Mouse (Mus musculus): ENCODE results near the gene Sugp1.
"Not testable (repeated sequence)": the region's sequence is repeated elsewhere in the genome, so short reads cannot be mapped to it uniquely, and the experiment has no call there.

Sugp1 gene

GRCm38 (mm10) chr8:70043996-70044395, 1.4 kb downstream of the Sugp1 start:
- DNase-seq (ENCODE audit: low spot score): no peak

- DNase-seq (ENCODE audit: low spot score): no peak
Measured at GRCm38 (mm10) chr8:70049662-70050061, 7.0 kb downstream of the Sugp1 start.

- DNase-seq (ENCODE audit: low spot score): not testable (repeated sequence)
Measured at GRCm38 (mm10) chr8:70050434-70050833, 7.8 kb downstream of the Sugp1 start.

GRCm38 (mm10) chr8:70057721-70058120, 15.1 kb downstream of the Sugp1 start:
- no peak for DNase-seq (ENCODE audit: low spot score)

GRCm38 (mm10) chr8:70071836-70072440, 29.3 kb downstream of the Sugp1 start:
- DNase-seq (ENCODE audit: low spot score): no peak

- DNase-seq (ENCODE audit: low spot score): no peak
Measured at GRCm38 (mm10) chr8:70072441-70073069, 29.9 kb downstream of the Sugp1 start, which contains the start of gene Tm6sf2. Gene Tm6sf2, plus strand, starts transcription at chr8:70072924.

- DNase-seq (ENCODE audit: low spot score): no peak
Measured at GRCm38 (mm10) chr8:70073120-70073519, 30.5 kb downstream of the Sugp1 start.

GRCm38 (mm10) chr8:70073682-70074081, 31.1 kb downstream of the Sugp1 start:
- DNase-seq (ENCODE audit: low spot score): no peak

- DNase-seq (ENCODE audit: low spot score): no peak
Measured at GRCm38 (mm10) chr8:70081976-70082375, 39.4 kb downstream of the Sugp1 start.

GRCm38 (mm10) chr8:70083285-70083684, 40.7 kb downstream of the Sugp1 start, which contains the start of gene Hapln4:
Gene Hapln4, plus strand, starts transcription at chr8:70083457.
- no peak for DNase-seq (ENCODE audit: low spot score)

- no peak for DNase-seq (ENCODE audit: low spot score)
Measured at GRCm38 (mm10) chr8:70084191-70085065, 41.8 kb downstream of the Sugp1 start.

- DNase-seq (ENCODE audit: low spot score): no peak
Measured at GRCm38 (mm10) chr8:70086151-70086550, 43.5 kb downstream of the Sugp1 start.

GRCm38 (mm10) chr8:70087237-70087636, 44.6 kb downstream of the Sugp1 start:
- no peak for DNase-seq (ENCODE audit: low spot score)

GRCm38 (mm10) chr8:70087836-70088650, 45.4 kb downstream of the Sugp1 start:
- no peak for DNase-seq (ENCODE audit: low spot score)

- no peak for DNase-seq (ENCODE audit: low spot score)
Measured at GRCm38 (mm10) chr8:70089296-70089960, 46.8 kb downstream of the Sugp1 start.

GRCm38 (mm10) chr8:70092786-70093185, 50.2 kb downstream of the Sugp1 start:
- DNase-seq (ENCODE audit: low spot score): no peak

GRCm38 (mm10) chr8:70099276-70099675, 56.7 kb downstream of the Sugp1 start:
- DNase-seq (ENCODE audit: low spot score): no peak

GRCm38 (mm10) chr8:70100241-70100640, 57.6 kb downstream of the Sugp1 start:
- DNase-seq (ENCODE audit: low spot score): no peak

- DNase-seq (ENCODE audit: low spot score): no peak
Measured at GRCm38 (mm10) chr8:70104506-70104905, 61.9 kb downstream of the Sugp1 start.

GRCm38 (mm10) chr8:70104922-70105321, 62.3 kb downstream of the Sugp1 start:
- DNase-seq (ENCODE audit: low spot score): no peak

GRCm38 (mm10) chr8:70110451-70110850, 67.8 kb downstream of the Sugp1 start:
- no peak for DNase-seq (ENCODE audit: low spot score)
